Mouse (Mus musculus) limb, embryonic 12.5 days (tissue): ENCODE data around the gene 1600015I10Rik. TPM values are rescaled to one million over a fixed set of nuclear protein-coding genes. Genes with fewer than 3 reads are reported as not detected.
"Not testable (repeated sequence)": the region's sequence is repeated elsewhere in the genome, so short reads cannot be mapped to it uniquely, and the experiment has no call there.

ENCODE experiments used
- ATAC-seq: fragments of 200-750 bp; cut with Nextera tagmentation; 2 replicates; pipeline ENCODE4 v1.8.0; 2017; ENCODE audit warnings: low read depth, moderate TSS enrichment; ENCODE audit not compliant: insufficient number of reproducible peaks, insufficient read depth, low FRiP score, low TSS enrichment
- H3K27ac ChIP-seq: fragments of 300-500 bp; sonication (generic); 2 replicates; pipeline ENCODE4 v1.5.1; 2016; ENCODE audit warnings: mild to moderate bottlenecking, moderate library complexity
- H3K27me3 ChIP-seq: fragments of 300-500 bp; sonication (generic); 2 replicates; pipeline ENCODE4 v1.6.1; 2016; ENCODE audit warnings: mild to moderate bottlenecking, moderate library complexity
- H3K36me3 ChIP-seq: fragments of 300-500 bp; sonication (generic); 2 replicates; pipeline ENCODE4 v1.6.1; 2016; ENCODE audit warnings: mild to moderate bottlenecking, moderate library complexity
- H3K4me1 ChIP-seq: fragments of 300-500 bp; sonication (generic); replicated peaks from 2 replicates; pipeline ENCODE4 v1.6.1; 2016
- H3K4me2 ChIP-seq: fragments of 300-500 bp; sonication (generic); 2 replicates; pipeline ENCODE4 v1.6.1; 2016; ENCODE audit warnings: mild to moderate bottlenecking, moderate library complexity
- H3K4me3 ChIP-seq: fragments of 300-500 bp; sonication (generic); replicated peaks from 2 replicates; pipeline ENCODE4 v1.5.1; 2016; ENCODE audit warnings: mild to moderate bottlenecking
- H3K9ac ChIP-seq: fragments of 300-500 bp; sonication (generic); replicated peaks from 2 replicates; pipeline ENCODE4 v1.6.1; 2016; ENCODE audit warnings: mild to moderate bottlenecking, moderate library complexity
- H3K9me3 ChIP-seq: fragments of 300-500 bp; sonication (generic); 2 replicates; pipeline ENCODE4 v1.6.1; 2016; ENCODE audit warnings: mild to moderate bottlenecking, moderate library complexity
- WGBS: fragments of 180-500 bp; shearing (Covaris S2); methylation state at CpG from one replicate; pipeline ENCODE4 v1.1.7; 2016; 5-methylcytosine and 5-hydroxymethylcytosine counted together
- polyA plus RNA-seq: library from polyadenylated mRNA; unstranded; fragments of >200 nt; fragmentation: Nextera tagmentation; extraction: Ambion mirVana; gene quantifications from 2 replicates; pipeline ENCODE4 v1.2.1, GENCODE M21; 2016

Gene 1600015I10Rik
- polyA plus RNA-seq, 1 experiment from 2014 or later: not detected

GRCm38 (mm10) chr6:48912033-48912432 lies 17.7 kb upstream of the 1600015I10Rik start:
- Histone ChIP-seq H3K27me3 (no peaks in the 10 kb centered on the region), H3K4me1 (no peaks in the 10 kb centered on the region), H3K9ac (no peak overlapping the region), H3K4me3 (no peak overlapping the region), H3K36me3 (no peaks in the 10 kb centered on the region), H3K27ac (no peak overlapping the region), H3K9me3 (no peaks in the 10 kb centered on the region), H3K4me2 (no peak overlapping the region)
- no peak for ATAC-seq
- 48% methylated on average over 3 of the region's 3 CpGs for WGBS

- Histone ChIP-seq H3K27ac (no peak overlapping the region), H3K4me3 (no peak overlapping the region), H3K27me3 (no peaks in the 10 kb centered on the region), H3K4me2 (no peak overlapping the region), H3K36me3 (no peaks in the 10 kb centered on the region), H3K4me1 (no peaks in the 10 kb centered on the region), H3K9ac (no peak overlapping the region), H3K9me3 (no peaks in the 10 kb centered on the region)
- no peak for ATAC-seq
- WGBS: 95% methylated on average over 2 of the region's 2 CpGs
Observed at GRCm38 (mm10) chr6:48913587-48913986, 16.1 kb upstream of the 1600015I10Rik start.

- Histone ChIP-seq H3K9ac (no peak overlapping the region), H3K4me3 (no peak overlapping the region), H3K36me3 (no peaks in the 10 kb centered on the region), H3K4me1 (no peaks in the 10 kb centered on the region), H3K27ac (no peak overlapping the region), H3K27me3 (no peaks in the 10 kb centered on the region), H3K4me2 (no peak overlapping the region), H3K9me3 (peaks cover under 1% of the 10 kb centered on the region)
- WGBS: 77% methylated on average over 2 of the region's 2 CpGs
- ATAC-seq: no peak
Observed at GRCm38 (mm10) chr6:48949596-48949995, 19.9 kb downstream of the 1600015I10Rik start.

GRCm38 (mm10) chr6:48950676-48951075 lies 21.0 kb downstream of the 1600015I10Rik start:
- Histone ChIP-seq H3K4me2 (no peak overlapping the region), H3K36me3 (no peaks in the 10 kb centered on the region), H3K27me3 (no peaks in the 10 kb centered on the region), H3K27ac (no peak overlapping the region), H3K9ac (no peak overlapping the region), H3K4me1 (no peaks in the 10 kb centered on the region), H3K9me3 (no peaks in the 10 kb centered on the region), H3K4me3 (no peak overlapping the region)
- no peak for ATAC-seq
- WGBS: 87% methylated on average over 5 of the region's 5 CpGs

- Histone ChIP-seq H3K27me3 (no peaks in the 10 kb centered on the region), H3K27ac (no peak overlapping the region), H3K4me2 (no peak overlapping the region), H3K4me1 (no peaks in the 10 kb centered on the region), H3K9ac (no peak overlapping the region), H3K9me3 (no peaks in the 10 kb centered on the region), H3K4me3 (no peak overlapping the region), H3K36me3 (no peaks in the 10 kb centered on the region)
- ATAC-seq: no peak
- WGBS: 89% methylated on average over 6 of the region's 6 CpGs
Observed at GRCm38 (mm10) chr6:48951630-48952029, 21.9 kb downstream of the 1600015I10Rik start.

DNA sequence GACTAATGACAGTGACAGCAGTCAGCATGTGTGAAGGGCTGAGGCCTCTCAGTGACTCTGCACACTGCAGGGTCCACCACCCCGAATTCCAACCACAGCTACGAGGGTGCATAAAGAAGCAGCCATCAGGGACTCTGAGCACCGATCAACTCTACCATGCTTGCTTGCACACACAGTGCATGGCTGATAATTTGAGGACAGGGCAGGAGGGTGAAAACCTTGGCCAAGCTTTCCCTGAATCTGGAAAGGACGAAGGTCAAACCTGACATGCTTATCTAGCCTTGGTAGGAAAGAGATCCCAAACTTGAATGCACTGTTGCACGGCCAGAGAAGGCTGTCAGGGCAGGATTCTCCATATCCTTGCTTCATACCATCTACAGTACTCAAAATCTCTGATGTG lies 23.5 kb downstream of the 1600015I10Rik start:
- H3K36me3 ChIP-seq: no peaks in the 10 kb centered on the region
- 76% methylated on average over 5 of the region's 5 CpGs for WGBS
- H3K9ac ChIP-seq: no peak overlapping the region
- H3K4me1 ChIP-seq: no peaks in the 10 kb centered on the region
- H3K9me3 ChIP-seq: no peaks in the 10 kb centered on the region
- H3K27ac ChIP-seq: no peak overlapping the region
- no peak overlapping the region for H3K4me2 ChIP-seq
- no peaks in the 10 kb centered on the region for H3K27me3 ChIP-seq
- ATAC-seq: no peak
- H3K4me3 ChIP-seq: no peak overlapping the region

DNA sequence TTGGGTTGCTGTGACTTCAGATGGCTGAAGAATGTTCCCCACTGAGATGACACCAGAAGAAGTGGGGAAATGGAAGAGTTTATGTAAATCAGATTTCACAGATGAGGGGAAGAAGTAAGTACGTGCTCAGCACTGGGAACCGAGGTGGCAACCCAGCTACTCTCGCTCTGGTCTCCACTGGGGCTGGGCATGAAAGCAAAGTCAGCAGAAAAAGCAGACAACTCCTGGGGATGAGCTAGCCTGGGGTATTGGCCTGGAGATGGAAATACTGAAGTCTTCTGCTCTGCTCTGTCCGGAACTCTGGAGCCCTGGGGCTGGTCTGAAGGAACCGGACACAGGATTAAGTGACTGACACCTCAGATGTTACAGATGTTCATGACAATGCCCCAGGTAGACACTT lies 24.5 kb downstream of the 1600015I10Rik start:
- Histone ChIP-seq H3K27me3 (no peaks in the 10 kb centered on the region), H3K27ac (no peak overlapping the region), H3K4me1 (no peaks in the 10 kb centered on the region), H3K4me2 (no peak overlapping the region), H3K36me3 (no peaks in the 10 kb centered on the region), H3K9me3 (no peaks in the 10 kb centered on the region), H3K9ac (no peak overlapping the region), H3K4me3 (no peak overlapping the region)
- WGBS: 81% methylated on average over 5 of the region's 5 CpGs
- ATAC-seq: no peak

DNA sequence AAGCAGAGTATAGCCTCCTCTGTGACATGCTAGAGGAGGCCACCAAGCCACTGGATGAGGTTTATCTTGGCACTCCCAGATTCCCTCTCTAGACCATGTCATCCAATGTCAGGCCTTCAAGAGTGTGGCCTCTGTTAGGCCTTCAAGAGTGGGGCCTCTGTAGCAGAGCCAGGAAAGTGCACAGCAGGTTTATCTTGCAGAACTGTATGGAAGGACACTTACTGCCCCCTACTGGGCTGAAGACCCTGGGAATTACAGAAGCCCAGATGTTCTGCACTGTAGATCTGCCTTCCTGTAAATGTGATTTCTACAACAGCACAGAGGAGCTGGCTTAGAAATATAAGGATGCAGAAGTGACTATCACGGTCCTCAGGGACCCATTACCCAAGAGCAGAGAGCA lies 25.3 kb downstream of the 1600015I10Rik start:
- WGBS: 37% methylated on average over 1 of the region's 1 CpGs
- Histone ChIP-seq H3K4me3 (no peak overlapping the region), H3K27me3 (no peaks in the 10 kb centered on the region), H3K9ac (no peak overlapping the region), H3K9me3 (no peaks in the 10 kb centered on the region), H3K36me3 (no peaks in the 10 kb centered on the region), H3K4me1 (no peaks in the 10 kb centered on the region), H3K27ac (no peak overlapping the region), H3K4me2 (no peak overlapping the region)
- ATAC-seq: no peak

DNA sequence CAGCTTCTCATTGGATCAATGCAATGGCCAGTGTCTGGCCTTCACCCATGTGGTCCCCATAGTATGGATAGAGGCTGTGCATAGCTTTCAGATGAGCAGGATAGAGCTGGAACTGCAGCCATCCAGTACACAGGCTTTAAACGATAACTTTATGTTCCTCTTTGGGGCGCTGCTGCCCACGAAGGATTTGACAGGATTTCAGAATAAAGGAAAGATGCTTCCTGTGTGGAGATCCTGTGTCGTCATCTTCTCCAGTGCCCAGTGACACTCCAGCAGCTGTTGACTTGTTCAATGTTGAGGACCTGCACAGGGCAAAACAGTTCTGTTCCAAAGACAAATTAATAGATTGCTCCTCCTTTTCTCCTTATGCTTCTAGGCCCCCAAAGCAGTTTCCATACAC lies 27.1 kb downstream of the 1600015I10Rik start:
- 90% methylated on average over 4 of the region's 4 CpGs for WGBS
- Histone ChIP-seq H3K4me3 (no peak overlapping the region), H3K4me1 (no peaks in the 10 kb centered on the region), H3K9ac (no peak overlapping the region), H3K27ac (no peak overlapping the region), H3K9me3 (no peaks in the 10 kb centered on the region), H3K4me2 (no peak overlapping the region), H3K36me3 (no peaks in the 10 kb centered on the region), H3K27me3 (no peaks in the 10 kb centered on the region)
- ATAC-seq: no peak

DNA sequence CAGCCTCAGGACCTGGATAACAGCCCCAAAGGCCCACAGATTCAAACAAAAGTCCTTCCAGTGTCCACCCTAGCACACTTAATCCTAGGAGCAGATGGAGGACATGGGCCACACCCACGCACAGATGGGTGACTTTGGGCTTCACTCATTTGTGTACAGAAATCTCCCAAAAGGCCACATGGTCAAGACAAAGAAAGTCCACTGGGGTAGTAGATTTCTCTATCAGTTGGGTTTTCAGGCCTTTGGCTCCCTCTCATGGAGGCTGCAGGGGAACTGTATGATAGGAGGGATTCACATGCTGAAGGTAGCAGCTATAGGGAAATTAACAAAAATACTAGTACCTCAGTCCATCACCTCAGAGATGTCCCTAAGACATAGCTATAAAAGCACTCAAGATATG lies 28.4 kb downstream of the 1600015I10Rik start:
- H3K4me2 ChIP-seq: no peak overlapping the region
- no peaks in the 10 kb centered on the region for H3K36me3 ChIP-seq
- H3K27ac ChIP-seq: no peak overlapping the region
- H3K27me3 ChIP-seq: no peaks in the 10 kb centered on the region
- 76% methylated on average over 1 of the region's 1 CpGs for WGBS
- no peaks in the 10 kb centered on the region for H3K4me1 ChIP-seq
- no peak for ATAC-seq
- H3K4me3 ChIP-seq: no peak overlapping the region
- H3K9me3 ChIP-seq: no peaks in the 10 kb centered on the region
- no peak overlapping the region for H3K9ac ChIP-seq

DNA sequence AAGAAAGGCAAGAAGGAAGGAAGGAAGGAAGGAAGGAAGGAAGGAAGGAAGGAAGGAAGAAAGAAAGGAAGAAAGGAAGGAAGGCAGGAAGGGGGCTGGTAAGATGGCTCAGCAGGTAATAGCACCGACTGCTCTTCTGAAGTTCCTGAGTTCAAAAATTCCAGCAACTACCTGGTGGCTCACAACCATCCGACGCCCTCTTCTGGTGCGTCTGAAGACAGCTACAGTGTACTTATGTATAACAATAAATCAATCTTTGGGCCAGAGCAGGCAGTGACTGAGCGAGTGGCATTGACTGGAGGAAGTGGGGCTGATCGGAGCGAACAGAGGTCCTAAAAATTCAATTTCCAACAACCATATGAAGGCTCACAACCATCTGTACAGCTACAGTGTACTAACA lies 29.5 kb downstream of the 1600015I10Rik start:
- not testable (repeated sequence) for H3K9me3 ChIP-seq, H3K4me3 ChIP-seq, H3K36me3 ChIP-seq, H3K27me3 ChIP-seq, H3K4me1 ChIP-seq, H3K27ac ChIP-seq, H3K9ac ChIP-seq, H3K4me2 ChIP-seq, ATAC-seq
- WGBS: 32% methylated on average over 7 of the region's 7 CpGs

- H3K36me3 ChIP-seq, H3K4me3 ChIP-seq, H3K4me2 ChIP-seq, H3K4me1 ChIP-seq, ATAC-seq, H3K27me3 ChIP-seq, H3K9me3 ChIP-seq, H3K9ac ChIP-seq, H3K27ac ChIP-seq: not testable (repeated sequence)
- 87% methylated on average over 5 of the region's 5 CpGs for WGBS
Observed at GRCm38 (mm10) chr6:48966696-48967095, 37.0 kb downstream of the 1600015I10Rik start.
